Mouse (Mus musculus): Measurements from ENCODE around the gene Fam126a. TPM values are rescaled to one million over a fixed set of nuclear protein-coding genes. Genes with fewer than 3 reads are reported as not detected.

Fam126a gene
- polyA plus RNA-seq, 2 experiments, result 15.4 to 64.8 TPM

GRCm38 (mm10) chr5:24029331-24029771, 1.1 kb downstream of the Fam126a start:
- Histone ChIP-seq H3K27ac (peak overlapping the region; percentile 65), H3K27me3 (ENCODE audit: control insufficient read depth, insufficient read depth, low read length) (no peaks in the 10 kb centered on the region), H3K4me3 (ENCODE audit: insufficient read depth in 1 of 2, low read depth in 2 of 2, low read length in 2 of 2) (peak overlapping the region; percentile 77 to 87), H3K9ac (replicated peaks) (peak overlapping the region; percentile 98), H3K4me2 (ENCODE audit: low read depth) (peak overlapping the region; percentile 79), H3K36me3 (replicated peaks; ENCODE audit: control insufficient read depth, insufficient read depth, low read depth) (peaks cover 14% of the 10 kb centered on the region), H3K9me3 (ENCODE audit: control insufficient read depth, low read length) (no peaks in the 10 kb centered on the region), H3K4me1 (replicated peaks; ENCODE audit: control insufficient read depth in 2 of 2, insufficient read depth in 2 of 2, low read length in 1 of 2) (peaks cover 7 to 17% of the 10 kb centered on the region in 2 experiments)
- peak; percentile 57 for TF ChIP-seq EP300 (IDR thresholded peaks at IDR 0.05; ENCODE audit: low read depth)
- peak; percentile 86 for TF ChIP-seq CTCF (IDR thresholded peaks at IDR 0.05; ENCODE audit: low read depth)
- peak; percentile 29 to 61 (median 37) for DNase-seq (ENCODE audit: low read depth in 3 of 3, low spot score in 3 of 3)
- under 1% methylated on average over 11 of the region's 11 CpGs for WGBS (ENCODE audit: insufficient replicate concordance)
- ATAC-seq (ENCODE audit: insufficient read depth), result peak; percentile 25; the same call in 1 of the 2 replicates

DNA sequence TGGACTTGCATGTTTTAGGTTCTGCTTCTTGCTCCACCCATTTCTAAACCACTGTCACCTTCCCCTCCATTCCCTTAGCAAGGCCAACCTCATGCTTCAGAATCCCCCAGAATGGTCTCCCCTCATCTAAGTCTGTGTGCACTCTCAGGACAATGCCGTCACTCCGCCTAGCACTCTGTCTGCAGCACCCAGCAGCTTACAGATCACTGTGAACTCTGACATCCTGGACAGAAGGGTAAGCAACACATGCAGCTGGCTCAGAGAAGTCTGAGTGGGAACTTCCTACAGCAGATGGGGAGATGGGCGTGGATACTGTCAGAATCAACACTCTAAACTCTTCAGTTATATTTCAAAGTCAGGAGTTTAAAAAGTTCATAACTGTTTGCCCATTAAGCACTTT, 5.5 kb downstream of the Fam126a start:
- ATAC-seq (ENCODE audit: insufficient read depth) (no peak), DNase-seq (ENCODE audit: low read depth in 3 of 3, low spot score in 3 of 3) (no peak)
- Histone ChIP-seq H3K4me1 (replicated peaks; ENCODE audit: control insufficient read depth in 2 of 2, insufficient read depth in 2 of 2, low read length in 1 of 2) (peaks cover 6 to 9% of the 10 kb centered on the region in 2 experiments), H3K27me3 (ENCODE audit: control insufficient read depth, insufficient read depth, low read length) (no peaks in the 10 kb centered on the region), H3K27ac (no peak overlapping the region), H3K4me3 (ENCODE audit: insufficient read depth in 1 of 2, low read depth in 2 of 2, low read length in 2 of 2) (no peak overlapping the region), H3K4me2 (ENCODE audit: low read depth) (no peak overlapping the region), H3K9ac (replicated peaks) (no peak overlapping the region), H3K9me3 (ENCODE audit: control insufficient read depth, low read length) (no peaks in the 10 kb centered on the region), H3K36me3 (replicated peaks; ENCODE audit: control insufficient read depth, insufficient read depth, low read depth) (peaks cover 14% of the 10 kb centered on the region)
- no peak for TF ChIP-seq EP300 (IDR thresholded peaks at IDR 0.05; ENCODE audit: low read depth)
- TF ChIP-seq CTCF (IDR thresholded peaks at IDR 0.05; ENCODE audit: low read depth), result no peak
- 78% methylated on average over 3 of the region's 3 CpGs for WGBS (ENCODE audit: insufficient replicate concordance)

GRCm38 (mm10) chr5:24023226-24023625, 7.3 kb downstream of the Fam126a start:
- ATAC-seq (ENCODE audit: insufficient read depth), result no peak
- DNase-seq (ENCODE audit: low read depth in 3 of 3, low spot score in 3 of 3), result no peak
- no peaks in the 10 kb centered on the region for H3K9me3 ChIP-seq (ENCODE audit: control insufficient read depth, low read length)
- TF ChIP-seq EP300 (IDR thresholded peaks at IDR 0.05; ENCODE audit: low read depth) (no peak), CTCF (IDR thresholded peaks at IDR 0.05; ENCODE audit: low read depth) (no peak)
- no peak overlapping the region for H3K4me3 ChIP-seq (ENCODE audit: insufficient read depth in 1 of 2, low read depth in 2 of 2, low read length in 2 of 2)
- peaks cover 3 to 9% of the 10 kb centered on the region in 2 experiments for H3K4me1 ChIP-seq (replicated peaks; ENCODE audit: control insufficient read depth in 2 of 2, insufficient read depth in 2 of 2, low read length in 1 of 2)
- H3K4me2 ChIP-seq (ENCODE audit: low read depth), result no peak overlapping the region
- no peak overlapping the region for H3K9ac ChIP-seq (replicated peaks)
- H3K36me3 ChIP-seq (replicated peaks; ENCODE audit: control insufficient read depth, insufficient read depth, low read depth), result peaks cover 14% of the 10 kb centered on the region
- no peak overlapping the region for H3K27ac ChIP-seq
- H3K27me3 ChIP-seq (ENCODE audit: control insufficient read depth, insufficient read depth, low read length), result no peaks in the 10 kb centered on the region
- 89% methylated on average over 2 of the region's 2 CpGs for WGBS (ENCODE audit: insufficient replicate concordance)

GRCm38 (mm10) chr5:24021683-24022082, 8.8 kb downstream of the Fam126a start:
- H3K36me3 ChIP-seq (replicated peaks; ENCODE audit: control insufficient read depth, insufficient read depth, low read depth), result peaks cover 3% of the 10 kb centered on the region; the same call in 1 of the 2 replicates
- no peak for DNase-seq (ENCODE audit: low read depth in 3 of 3, low spot score in 3 of 3)
- no peak for ATAC-seq (ENCODE audit: insufficient read depth)
- no peak overlapping the region for H3K27ac ChIP-seq
- 76% methylated on average over 5 of the region's 5 CpGs for WGBS (ENCODE audit: insufficient replicate concordance)
- H3K27me3 ChIP-seq (ENCODE audit: control insufficient read depth, insufficient read depth, low read length), result no peaks in the 10 kb centered on the region
- H3K9ac ChIP-seq (replicated peaks), result no peak overlapping the region
- no peak overlapping the region for H3K4me3 ChIP-seq (ENCODE audit: insufficient read depth in 1 of 2, low read depth in 2 of 2, low read length in 2 of 2)
- no peak overlapping the region for H3K4me2 ChIP-seq (ENCODE audit: low read depth)
- H3K4me1 ChIP-seq (replicated peaks; ENCODE audit: control insufficient read depth in 2 of 2, insufficient read depth in 2 of 2, low read length in 1 of 2), result peaks cover 2 to 3% of the 10 kb centered on the region in 2 experiments; a peak in 1 of 4 replicates
- H3K9me3 ChIP-seq (ENCODE audit: control insufficient read depth, low read length), result no peaks in the 10 kb centered on the region
- TF ChIP-seq EP300 (IDR thresholded peaks at IDR 0.05; ENCODE audit: low read depth), result no peak

- H3K27ac ChIP-seq, result no peak overlapping the region
- H3K36me3 ChIP-seq (replicated peaks; ENCODE audit: control insufficient read depth, insufficient read depth, low read depth), result no peaks in the 10 kb centered on the region; the same call in 1 of the 2 replicates
- no peak for TF ChIP-seq CTCF (IDR thresholded peaks at IDR 0.05; ENCODE audit: low read depth)
- no peak for TF ChIP-seq EP300 (IDR thresholded peaks at IDR 0.05; ENCODE audit: low read depth)
- no peaks in the 10 kb centered on the region for H3K9me3 ChIP-seq (ENCODE audit: control insufficient read depth, low read length)
- DNase-seq (ENCODE audit: low read depth in 3 of 3, low spot score in 3 of 3), result no peak
- H3K4me1 ChIP-seq (replicated peaks; ENCODE audit: control insufficient read depth in 2 of 2, insufficient read depth in 2 of 2, low read length in 1 of 2), result peaks cover 0 to 3% of the 10 kb centered on the region in 2 experiments; a peak in 1 of 4 replicates
- H3K9ac ChIP-seq (replicated peaks), result no peak overlapping the region
- no peak overlapping the region for H3K4me2 ChIP-seq (ENCODE audit: low read depth)
- H3K4me3 ChIP-seq (ENCODE audit: insufficient read depth in 1 of 2, low read depth in 2 of 2, low read length in 2 of 2), result no peak overlapping the region
- WGBS (ENCODE audit: insufficient replicate concordance), result 78% methylated on average over 4 of the region's 4 CpGs
- no peak for ATAC-seq (ENCODE audit: insufficient read depth)
- no peaks in the 10 kb centered on the region for H3K27me3 ChIP-seq (ENCODE audit: control insufficient read depth, insufficient read depth, low read length)
Observed at GRCm38 (mm10) chr5:24020380-24020779, 10.1 kb downstream of the Fam126a start.
